Mouse (Mus musculus): ENCODE results near the gene Tuba8. TPM values are rescaled to one million over a fixed set of nuclear protein-coding genes. Genes with fewer than 3 reads are reported as not detected.

Gene Tuba8
- 1 to 10 TPM; 8.2 to 9.8 TPM for total RNA-seq (2021)
- long read RNA-seq, experiment 1, transcript Tuba8-201 (5 exons, 2,263 nt), result major isoform, 12 of 21 reads
- long read RNA-seq, experiment 1, partial matches to known transcripts, result 8 of 21 reads
- long read RNA-seq, experiment 1, other reads (novel, unspliced or antisense), result 1 of 21 reads
- long read RNA-seq, experiment 2, transcript Tuba8-201 (5 exons, 2,263 nt), result major isoform, 13 of 17 reads
- long read RNA-seq, experiment 2, partial matches to known transcripts, result 4 of 17 reads
- long read RNA-seq, experiment 2, other reads (novel, unspliced or antisense), result 0 of 17 reads

DNA sequence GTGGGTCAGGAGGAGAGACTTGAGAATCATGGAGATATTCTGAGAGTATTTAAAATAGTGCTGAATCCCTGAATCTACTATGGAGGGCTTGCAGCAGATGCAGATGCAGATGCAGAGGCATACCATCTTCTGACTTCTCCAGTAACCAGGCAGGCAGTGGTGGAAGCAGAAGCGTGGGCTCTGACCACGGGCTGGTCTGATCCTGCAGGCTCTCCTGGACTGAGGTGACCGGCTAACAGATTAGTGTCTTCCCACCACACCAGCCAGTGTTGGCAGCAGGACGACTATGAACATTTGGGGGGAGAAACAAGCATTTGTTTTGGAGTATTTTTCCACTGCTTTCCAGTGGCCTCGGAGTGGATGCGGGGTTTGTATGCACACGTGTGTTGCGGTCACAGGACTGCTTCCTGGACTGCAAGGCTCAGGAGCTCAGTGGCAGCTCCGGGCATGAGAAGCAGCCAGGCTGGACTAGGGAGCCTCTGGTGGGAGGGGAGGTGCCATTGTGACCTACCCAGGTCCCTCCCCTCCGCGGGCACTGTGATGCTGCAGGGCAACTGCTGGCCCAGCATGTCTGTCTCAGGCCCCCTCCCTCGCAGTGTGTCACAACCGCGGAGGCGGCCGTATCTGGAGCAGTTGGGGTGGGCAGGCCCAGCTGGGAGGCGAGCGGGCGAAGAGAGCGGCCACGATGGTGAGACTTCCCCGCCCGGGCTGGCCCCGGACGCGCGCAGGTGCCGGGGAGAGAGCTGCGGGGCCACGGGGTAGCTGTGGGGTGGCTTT is at the start of gene Tuba8:
Gene Tuba8 (plus strand): TSS at position 548 of the 777 bp plus-strand sequence.
- peak; percentile 78 to 79 for DNase-seq

DNA sequence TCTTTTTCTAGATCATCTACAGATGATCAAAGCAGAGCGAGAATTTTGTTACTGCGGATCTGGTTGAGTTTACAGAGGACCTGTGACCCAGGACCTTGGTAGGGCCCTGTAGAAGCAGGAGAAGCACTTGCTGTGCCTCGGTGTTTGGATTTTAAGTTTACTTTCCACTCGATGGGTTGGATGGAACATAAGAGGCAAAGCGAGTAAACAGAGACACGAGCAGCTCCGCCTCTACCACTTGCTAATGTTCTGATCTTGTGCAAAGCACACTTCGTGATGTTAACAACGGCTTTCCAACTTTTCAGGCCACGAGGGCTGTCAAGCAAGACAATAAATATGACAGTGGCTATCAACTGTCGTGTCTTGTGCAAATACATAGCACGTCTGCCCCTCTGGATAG is 47.9 kb upstream of the Tuba8 start:
- no peak for DNase-seq

DNA sequence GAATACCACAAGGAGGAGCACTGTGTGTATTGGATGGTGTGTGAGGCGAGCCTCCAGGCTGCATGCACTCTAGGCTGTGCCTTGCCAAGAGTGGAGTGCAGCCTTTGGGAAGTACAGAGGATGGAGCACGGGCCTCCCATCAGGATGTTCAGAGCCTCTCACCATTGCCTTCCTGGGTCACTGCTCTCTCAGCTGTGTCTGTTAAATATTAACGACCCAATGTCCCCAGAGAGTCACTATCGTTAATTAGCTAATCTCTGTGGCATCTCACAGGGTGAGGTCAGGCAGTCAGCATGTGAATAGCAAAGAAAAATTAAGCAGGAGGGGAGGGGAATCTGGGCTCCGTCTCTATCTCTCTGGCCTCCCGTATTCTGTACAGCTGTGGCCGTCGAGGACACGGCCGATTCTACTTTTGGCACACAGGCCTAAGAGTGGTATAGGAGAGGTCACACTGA is 44.4 kb upstream of the Tuba8 start:
- DNase-seq, result peak in 1 of 2 experiments; percentile 20

DNA sequence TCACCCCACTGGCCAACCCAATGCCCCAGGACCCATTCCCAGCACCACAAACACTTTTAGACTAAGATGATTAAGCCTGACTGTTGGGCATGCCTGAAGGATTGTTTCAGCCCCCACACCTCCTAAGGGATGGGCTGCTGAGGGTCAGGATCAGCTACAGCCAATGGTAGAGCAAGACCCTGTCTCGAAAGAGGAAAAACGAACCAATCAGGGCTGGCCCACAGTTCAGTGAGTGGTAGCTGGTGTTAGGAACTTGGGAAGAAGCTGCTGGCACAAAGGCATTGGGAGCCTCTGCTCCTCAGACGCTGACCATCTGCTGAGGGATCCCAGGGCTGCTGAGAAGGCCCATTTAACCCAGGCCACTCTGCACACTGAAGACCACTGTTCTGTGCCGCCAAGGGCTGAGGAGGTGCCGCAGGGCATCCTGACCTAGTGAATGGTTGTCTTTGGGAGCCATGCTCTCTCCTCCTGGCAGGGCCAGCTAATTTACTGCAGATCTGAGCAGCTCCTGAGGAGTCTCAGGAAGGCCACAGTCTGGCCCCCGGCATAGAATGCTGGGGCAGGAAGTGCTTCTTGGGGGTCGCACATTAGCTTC is 43.0 kb upstream of the Tuba8 start:
- no peak for DNase-seq

DNA sequence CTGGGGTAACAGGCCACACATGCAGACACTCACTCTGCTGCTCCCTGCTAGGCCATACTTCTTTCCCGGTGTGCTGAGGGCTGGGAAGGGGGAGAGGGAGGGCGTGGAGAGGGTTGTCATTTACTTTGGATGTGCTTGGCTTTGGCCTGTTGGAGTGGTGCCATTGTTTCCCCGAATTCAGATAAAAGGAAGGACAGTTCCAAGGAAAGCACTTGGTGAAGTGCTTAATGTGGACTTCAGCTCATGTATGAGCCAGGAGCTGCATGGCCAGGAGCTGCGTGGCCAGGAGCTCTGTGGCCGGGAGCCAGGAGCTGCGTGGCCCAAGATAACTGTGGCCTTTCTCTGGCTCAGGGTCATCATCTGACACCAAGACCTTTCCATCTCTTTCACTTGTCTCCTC is 39.4 kb upstream of the Tuba8 start:
- peak; percentile 82 to 87 for DNase-seq

DNA sequence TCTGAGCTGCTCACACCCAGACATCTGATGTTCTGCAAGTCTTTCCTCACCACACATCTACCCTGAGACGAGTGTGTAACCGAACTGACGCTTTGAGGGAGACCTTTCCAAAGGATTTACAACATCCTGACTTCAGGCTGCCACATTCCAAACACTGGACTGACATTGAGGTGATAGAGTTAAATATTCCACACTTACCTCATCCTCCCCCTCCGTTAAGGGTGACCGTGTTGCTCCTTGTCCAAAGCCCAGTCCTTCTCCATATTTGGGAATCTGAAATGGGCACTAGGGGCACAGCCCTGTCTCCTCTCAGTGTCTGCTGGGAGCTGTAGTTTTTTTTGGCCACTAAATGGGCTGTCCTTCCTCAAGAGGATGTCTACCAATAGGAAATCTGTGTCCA is 37.0 kb upstream of the Tuba8 start:
- DNase-seq, result no peak

DNA sequence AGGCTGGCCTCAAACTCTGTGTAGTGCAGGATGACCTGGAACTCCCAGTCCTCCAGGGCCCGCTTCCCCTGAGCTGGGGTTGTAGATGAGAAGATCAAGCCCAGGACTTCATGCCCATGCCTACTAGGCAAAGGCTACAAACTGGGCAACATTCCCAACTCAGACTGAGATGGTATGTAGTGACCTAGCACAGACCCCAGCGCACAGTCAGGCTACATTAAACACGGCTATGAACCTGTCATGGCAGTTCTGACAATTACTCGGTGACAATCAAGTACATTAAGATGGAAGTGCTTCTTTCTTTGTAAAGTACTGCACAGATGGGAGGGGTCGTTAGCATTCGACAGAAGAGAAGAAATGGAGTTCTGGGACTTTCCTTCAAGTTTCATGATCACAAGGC is 35.7 kb upstream of the Tuba8 start:
- no peak for DNase-seq

DNA sequence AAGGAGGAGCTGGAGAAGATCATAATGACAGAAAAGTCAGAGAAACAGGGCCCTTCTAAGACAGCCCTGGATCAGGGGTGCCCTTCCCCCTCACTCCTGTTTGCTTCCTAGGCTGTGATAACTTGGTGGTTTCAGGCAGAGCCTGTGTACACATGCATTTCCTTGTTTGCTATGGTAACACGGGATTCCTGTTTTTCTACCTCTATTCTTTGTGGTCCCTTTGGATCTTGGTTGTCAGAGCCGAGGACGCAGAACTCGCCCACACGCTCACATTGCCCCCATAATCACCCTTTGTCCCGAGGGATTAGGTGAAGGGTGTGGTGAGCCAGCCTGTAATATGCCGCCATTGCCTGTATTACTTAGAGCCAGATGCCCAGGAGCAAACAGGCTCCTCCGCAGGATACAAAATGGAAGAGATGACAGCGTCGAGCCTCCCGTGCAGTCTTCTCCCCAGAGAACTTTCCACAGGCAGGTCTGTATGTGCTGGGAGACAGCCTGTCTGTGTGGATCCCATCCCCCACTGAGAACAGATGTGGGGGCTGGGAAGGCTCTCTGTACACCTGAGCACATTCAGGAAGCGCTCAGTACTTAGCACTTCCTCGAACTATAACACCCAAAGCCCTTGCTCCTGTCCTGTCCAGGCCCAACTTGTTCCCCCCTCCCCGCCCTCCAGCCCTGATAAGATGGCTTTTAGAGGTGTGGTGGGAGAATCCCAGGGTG is 34.3 kb upstream of the Tuba8 start:
- DNase-seq, result no peak

DNA sequence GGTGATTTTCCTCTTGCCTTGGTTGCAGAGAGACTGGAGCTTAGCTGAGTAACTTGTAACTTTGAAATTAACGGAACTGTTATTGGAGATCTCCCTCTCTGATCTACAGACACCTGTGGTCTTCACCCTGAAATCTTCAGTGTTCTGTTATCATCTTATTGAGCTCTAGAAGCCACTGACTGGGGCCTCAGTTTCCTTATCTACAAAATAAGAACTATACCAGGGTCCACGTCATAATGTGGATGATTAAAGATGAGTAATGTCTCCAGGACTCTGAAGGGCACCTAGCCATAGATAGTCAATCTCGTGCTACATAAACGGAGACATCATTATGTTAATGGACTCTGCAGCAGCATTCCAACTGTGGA is 33.8 kb upstream of the Tuba8 start:
- DNase-seq, result no peak

DNA sequence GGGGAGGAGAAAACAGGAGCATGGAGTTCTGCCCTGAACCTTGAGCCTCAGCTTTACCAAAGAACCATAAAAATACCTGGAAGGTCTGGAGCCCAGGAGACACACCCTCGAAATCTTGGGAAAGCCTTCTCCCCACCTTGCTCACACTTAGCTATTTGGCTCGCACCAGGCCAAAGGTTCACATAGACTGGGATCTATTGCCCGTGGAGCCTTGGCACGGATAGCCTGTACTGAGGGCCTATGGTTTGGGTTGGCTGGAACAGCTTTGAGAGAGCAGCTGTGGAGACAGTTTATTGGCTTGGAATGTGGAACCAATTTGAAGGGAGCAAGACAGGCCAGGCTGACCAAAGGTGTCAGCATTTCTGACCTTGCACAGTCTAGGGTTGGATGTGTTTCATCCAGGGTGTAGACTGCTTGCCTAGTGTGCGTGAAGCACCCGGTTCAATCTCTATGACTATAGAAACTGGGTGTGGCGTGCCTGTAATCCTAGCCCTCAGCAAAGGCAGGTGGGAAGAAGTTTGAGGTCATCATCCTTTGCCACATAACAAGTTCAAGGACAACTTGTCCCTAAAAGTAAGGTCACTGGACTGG is 33.3 kb upstream of the Tuba8 start:
- peak in 1 of 2 experiments; percentile 14 for DNase-seq

DNA sequence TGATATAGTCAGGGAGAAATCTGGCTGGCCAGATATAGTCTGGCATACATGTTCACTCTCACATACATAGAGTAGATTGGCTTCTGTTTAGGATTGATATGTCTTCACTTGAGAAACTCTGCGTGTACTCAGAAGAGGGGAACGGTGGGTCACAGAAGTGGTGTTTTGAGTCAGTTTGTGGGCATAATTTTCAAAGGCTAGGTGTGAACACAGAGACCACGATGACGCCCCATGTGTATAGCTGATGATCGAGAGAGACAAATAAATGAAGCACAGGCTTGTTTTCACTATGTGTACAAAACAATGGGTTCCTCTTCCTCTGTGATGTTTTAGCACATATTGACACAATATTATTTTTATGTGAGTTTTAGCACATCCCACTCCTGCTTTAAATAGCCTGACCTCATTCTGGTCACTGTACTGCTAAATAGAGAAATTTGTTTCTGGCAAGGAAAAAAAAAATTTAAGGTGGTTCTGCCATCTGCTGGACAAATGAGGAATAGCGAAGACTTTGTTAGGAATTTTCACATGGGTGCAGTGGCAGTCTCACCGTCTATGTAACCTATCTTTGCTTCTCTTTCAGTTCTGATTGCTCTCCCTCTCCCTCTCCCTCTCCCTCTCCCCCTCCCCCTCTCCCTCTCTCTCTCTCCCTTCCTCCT is 31.7 kb upstream of the Tuba8 start:
- DNase-seq, result peak in 1 of 2 experiments; percentile 53

DNA sequence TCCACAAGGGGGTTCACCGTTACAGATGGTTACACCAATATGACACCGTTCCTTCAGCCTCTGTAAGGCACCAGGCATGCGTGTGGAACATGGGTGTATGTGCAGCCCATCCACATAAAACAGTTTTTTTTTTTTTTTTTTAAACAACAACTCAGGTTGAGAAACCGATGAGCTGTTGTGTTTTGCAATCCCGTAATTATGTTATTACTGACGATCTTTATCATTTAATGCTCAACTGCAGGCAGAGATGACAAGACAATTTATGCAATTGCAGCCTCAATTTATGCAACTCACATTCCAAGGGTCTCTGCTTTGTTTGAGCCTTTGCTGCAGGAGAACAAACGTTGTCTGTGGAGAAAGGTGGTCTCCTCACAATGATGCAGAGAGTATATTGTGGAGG is 30.6 kb upstream of the Tuba8 start:
- no peak for DNase-seq

DNA sequence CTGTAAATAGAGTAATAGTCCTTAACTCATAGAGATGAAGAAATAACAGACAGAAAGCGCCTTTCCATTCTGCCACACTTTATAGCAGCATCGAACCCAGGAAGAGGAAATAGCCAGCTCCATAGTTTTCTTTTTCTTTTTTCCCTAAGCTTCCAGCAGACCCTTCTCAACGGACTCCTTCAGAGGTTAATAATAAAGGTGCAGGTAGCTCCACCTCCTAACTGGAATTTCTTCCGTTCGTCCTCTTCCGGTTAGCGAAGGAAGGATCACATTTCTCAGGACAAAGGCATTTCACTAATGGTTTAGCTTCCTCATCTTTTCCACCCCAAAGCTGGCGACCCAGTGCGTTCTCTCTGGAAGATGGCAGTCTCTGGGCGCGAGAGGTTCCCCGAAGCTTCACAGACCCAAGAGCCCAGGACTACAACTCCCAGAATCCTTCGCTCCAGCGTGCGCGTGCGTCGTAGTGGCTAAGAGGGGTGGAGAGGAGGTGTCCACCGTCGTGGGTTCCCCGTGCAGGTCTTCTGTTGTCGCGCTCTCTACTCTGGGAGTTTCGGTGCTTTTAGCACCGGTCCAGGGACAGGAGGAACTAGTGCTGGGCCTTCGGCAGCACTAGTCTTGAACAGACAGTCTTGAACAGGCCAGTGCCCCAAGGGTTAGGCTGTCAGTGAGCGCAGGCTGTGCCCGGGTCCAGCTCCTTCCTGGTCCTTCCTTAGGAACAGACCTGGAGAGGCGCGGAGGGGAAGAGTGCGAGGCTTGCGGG is 26.9 kb upstream of the Tuba8 start, which contains the start of gene Pex26:
Gene Pex26 (plus strand): TSS at position 254 of the 760 bp plus-strand sequence.
- peak; percentile 92 to 93 for DNase-seq

DNA sequence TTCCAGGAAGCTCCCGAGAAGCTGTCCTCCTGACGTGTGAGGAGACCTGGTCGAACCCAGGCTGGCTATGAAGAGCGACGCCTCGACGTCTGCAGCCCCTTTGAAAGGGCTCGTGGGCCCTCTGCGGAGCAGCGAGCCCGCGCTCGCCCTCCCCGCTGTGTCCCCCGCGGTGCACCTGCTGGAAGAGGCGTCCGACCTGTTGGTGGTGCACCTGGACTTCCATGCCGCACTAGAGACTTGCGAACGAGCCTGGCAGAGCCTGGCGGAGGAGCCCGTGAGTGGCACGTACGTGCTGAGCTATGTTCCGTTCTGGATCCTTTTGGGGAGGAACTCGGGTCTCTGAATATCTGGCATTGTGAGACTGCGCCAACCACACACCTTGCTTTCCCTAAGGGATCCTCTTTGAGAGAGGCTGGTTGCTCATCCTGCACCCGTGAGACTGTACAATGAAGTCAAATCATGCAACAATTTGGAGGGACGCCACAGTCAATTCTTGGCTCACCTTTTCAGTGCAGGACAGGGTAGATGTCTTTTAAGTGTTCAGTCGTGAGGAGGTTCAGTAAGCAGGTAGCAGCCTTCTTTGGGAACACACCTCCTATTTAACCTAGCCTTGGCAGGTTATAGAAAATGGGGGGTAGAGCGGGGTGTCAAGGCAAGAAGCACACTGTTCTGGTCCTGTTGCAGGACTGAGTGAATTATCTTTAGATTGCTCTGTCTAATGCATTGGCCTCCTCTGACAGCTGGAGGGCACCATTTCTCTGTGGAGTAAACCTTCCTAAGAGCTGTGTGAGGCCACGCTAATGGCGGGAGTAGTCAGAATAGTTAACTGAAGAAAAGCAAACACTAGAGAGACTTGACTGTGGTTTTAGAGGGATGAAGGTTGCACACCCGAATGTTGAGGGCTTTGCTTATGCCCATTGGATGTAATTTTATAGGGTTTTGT is 26.0 kb upstream of the Tuba8 start:
- DNase-seq, result peak; percentile 56 to 69

DNA sequence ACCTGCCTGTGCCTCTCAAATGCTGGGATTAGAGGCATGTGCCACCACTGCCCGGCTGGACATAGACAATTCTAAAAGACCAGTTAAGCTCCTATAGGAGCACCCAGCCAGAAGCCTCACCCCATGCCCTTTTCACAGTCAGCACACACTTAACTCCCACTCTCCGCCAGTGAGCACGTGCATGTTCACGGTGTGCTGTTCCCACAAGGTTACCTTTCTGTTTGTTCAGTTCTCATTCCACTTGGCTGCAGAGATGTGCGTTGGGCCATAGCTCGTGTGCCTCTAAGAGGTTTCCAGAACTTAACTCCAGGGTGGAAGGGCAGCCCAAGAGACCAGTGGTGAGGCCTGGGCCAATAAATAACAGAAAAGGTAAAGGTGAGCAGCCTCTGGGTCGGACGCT is 25.3 kb upstream of the Tuba8 start:
- no peak for DNase-seq

DNA sequence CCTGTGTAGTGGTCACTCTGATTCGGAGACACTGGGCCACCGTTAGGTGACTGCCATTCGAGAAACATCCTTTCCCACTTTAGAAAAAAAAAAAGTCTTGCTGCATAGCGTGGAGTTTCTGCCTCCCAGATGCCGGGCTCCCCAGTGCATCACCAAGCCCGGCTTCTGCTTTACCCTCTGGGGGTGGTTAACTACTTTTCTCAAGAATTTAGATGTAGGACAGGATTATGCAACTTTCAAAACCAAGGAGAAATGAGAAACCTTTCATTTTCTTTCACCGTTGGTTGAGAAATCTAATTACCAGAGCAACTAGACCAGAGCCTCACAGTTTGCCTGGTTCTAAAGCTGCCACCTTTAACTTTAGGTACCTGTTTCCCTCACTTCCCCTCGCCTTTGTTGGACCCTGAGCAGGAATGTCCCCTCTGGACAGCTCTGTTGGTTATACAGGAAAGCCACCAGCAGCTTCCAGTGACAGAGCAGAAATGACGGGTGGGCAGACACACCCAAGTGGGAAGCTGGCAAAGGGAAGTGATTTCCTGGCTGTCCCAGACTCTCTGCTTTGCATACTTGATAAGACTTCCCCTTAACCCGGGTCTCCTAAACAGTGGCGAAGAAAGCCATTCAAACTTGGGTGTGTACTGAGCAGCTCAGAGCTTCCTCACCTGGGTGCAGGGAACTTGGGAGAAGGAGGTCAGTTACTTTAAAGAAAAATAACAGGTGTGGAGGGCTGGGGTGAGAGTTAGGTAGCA is 19.1 kb upstream of the Tuba8 start:
- DNase-seq, result no peak

DNA sequence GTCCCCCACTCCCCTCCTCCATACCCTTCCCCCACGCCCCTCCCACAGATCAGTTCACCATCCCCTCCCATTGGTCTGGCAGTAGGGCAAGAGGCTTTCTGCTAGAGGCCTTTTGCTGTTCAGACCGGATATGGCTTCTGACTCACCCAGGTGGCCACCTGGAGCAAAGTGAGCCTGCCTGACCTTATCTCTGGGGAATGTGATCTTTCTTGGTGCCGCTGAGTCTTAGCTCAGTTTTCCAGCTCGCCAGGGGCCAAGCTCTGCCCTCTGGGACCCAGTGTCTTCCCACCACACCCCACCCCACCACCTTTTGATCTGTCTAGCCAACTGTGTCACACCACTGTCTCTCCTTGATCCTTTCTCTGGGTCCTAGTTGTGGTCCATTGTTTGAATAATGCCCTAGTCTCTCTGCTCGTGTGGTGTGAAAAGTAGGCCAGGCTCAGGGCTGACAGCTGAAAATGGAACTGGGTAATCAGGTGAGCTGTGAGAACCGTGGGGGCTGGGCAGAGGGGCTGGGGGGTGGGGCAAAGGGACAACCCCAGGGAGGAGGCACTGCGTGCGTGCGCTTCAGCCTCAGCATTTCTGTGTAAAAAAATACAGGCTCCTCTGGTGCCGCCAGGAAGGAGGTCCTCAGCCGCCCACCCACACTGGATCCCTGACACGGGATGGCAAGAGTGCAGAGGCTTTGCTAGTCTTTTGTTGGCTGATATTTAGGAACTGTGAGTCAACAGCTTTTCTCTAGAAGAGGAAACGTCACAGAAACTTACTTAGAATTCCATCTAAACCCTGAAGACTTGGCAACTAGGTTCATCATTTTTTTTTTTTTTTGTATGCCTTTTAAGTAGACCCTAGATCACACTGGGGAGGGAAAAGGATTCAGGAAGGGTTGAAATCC is 16.2 kb upstream of the Tuba8 start:
- DNase-seq, result no peak
